Mouse (Mus musculus) left cerebral cortex, adult 8-10 months (tissue): ENCODE measurements at regions not wholly inside any gene's neighbourhood (a gene's known extent, or its start where the extent isn't known, plus 50 kb on each side); places are given as distances from the start of the nearest gene placed in this dataset.

Source experiments
- DNase-seq, 2 experiments: peaks; one replicate each; pipeline ENCODE4 v3.0.0; 2022; ENCODE audit warnings: low spot score in 2 of 2

GRCm38 (mm10) chr2:8296001-8296400, 786.6 kb upstream of the Celf2 start:
- DNase-seq = no peak

GRCm38 (mm10) chr2:8291357-8291756, 782.0 kb upstream of the Celf2 start:
- DNase-seq = no peak

GRCm38 (mm10) chr2:8287403-8287802, 778.0 kb upstream of the Celf2 start:
- DNase-seq = no peak

- DNase-seq = peak in 1 of 2 experiments; percentile 39
Observed at GRCm38 (mm10) chr2:8276127-8276773, 766.9 kb upstream of the Celf2 start.
